Mouse (Mus musculus) liver, embryonic 11.5 days (tissue): ENCODE results near the gene Ttll1. TPM values are rescaled to one million over a fixed set of nuclear protein-coding genes. Genes with fewer than 3 reads are reported as not detected.

Source experiments
- ATAC-seq: fragments of 200-750 bp; cut with Nextera tagmentation; replicated peaks from 2 replicates; pipeline ENCODE4 v1.8.0; 2017; ENCODE audit warnings: moderate number of reproducible peaks, mild to moderate bottlenecking, moderate TSS enrichment, moderate library complexity; ENCODE audit not compliant: low FRiP score
- DNase-seq: peaks from one replicate; pipeline ENCODE4 v3.0.0-alpha.2; 2017; ENCODE audit warnings: low spot score
- H3K27ac ChIP-seq: fragments of 300-500 bp; sonication (generic); 2 replicates; pipeline ENCODE4 v1.5.1; 2014; ENCODE audit warnings: mild to moderate bottlenecking, low read depth, low read length, control low read depth
- H3K27me3 ChIP-seq: fragments of 300-500 bp; sonication (generic); replicated peaks from 2 replicates; pipeline ENCODE4 v1.6.1; 2014; ENCODE audit warnings: low read length, mixed read lengths; ENCODE audit not compliant: control insufficient read depth, insufficient read depth
- H3K36me3 ChIP-seq: fragments of 300-500 bp; sonication (generic); 2 replicates; pipeline ENCODE4 v1.6.1; 2014; ENCODE audit warnings: mild to moderate bottlenecking, low read length, moderate library complexity, mixed read lengths; ENCODE audit not compliant: control insufficient read depth, insufficient read depth
- H3K4me1 ChIP-seq: fragments of 300-500 bp; sonication (generic); replicated peaks from 2 replicates; pipeline ENCODE4 v1.6.1; 2014; ENCODE audit warnings: low read length, mixed read lengths; ENCODE audit not compliant: control insufficient read depth, insufficient read depth
- H3K4me2 ChIP-seq: fragments of 300-500 bp; sonication (generic); 2 replicates; pipeline ENCODE4 v1.6.1; 2014; ENCODE audit warnings: mild to moderate bottlenecking, control low read depth, moderate library complexity
- H3K4me3 ChIP-seq: fragments of 300-500 bp; sonication (generic); 2 replicates; pipeline ENCODE4 v1.5.1; 2014; ENCODE audit warnings: low read depth, low read length, control low read depth
- H3K9ac ChIP-seq: fragments of 300-500 bp; sonication (generic); 2 replicates; pipeline ENCODE4 v1.6.1; 2014; ENCODE audit warnings: low read depth, low read length, control low read depth
- H3K9me3 ChIP-seq: fragments of 300-500 bp; sonication (generic); 2 replicates; pipeline ENCODE4 v1.6.1; 2016; ENCODE audit warnings: low read length, inconsistent platforms, mixed read lengths; ENCODE audit not compliant: control insufficient read depth
- WGBS: fragments of 180-500 bp; shearing (Covaris S2); extraction: QIAGEN DNeasy Blood & Tissue Kit; methylation state at CpG from one replicate; pipeline ENCODE4 v1.1.7; 2014; 5-methylcytosine and 5-hydroxymethylcytosine counted together
- microRNA-seq: library from miRNA; unstranded; fragments of <30 nt; microRNA quantifications from one replicate; pipeline ENCODE4, GENCODE M21; 2017; ENCODE audit warnings: borderline number of aligned reads
- polyA plus RNA-seq: library from polyadenylated mRNA; unstranded; fragments of >200 nt; fragmentation: Nextera tagmentation; extraction: Ambion mirVana; gene quantifications from 2 replicates; pipeline ENCODE4 v1.2.1, GENCODE M21; 2014

The Ttll1 gene
- polyA plus RNA-seq, 1 experiment from 2014 or later, result 14.5 TPM

GRCm38 (mm10) chr15:83435324-83436090, 75.2 kb downstream of the Ttll1 start:
- Histone ChIP-seq H3K9ac (no peak overlapping the region), H3K27ac (0 out of 2 replicates have a peak overlapping the region, but pooled peaks have one; percentile 30), H3K4me1 (peaks cover 38% of the 10 kb centered on the region), H3K4me2 (no peak overlapping the region), H3K9me3 (no peaks in the 10 kb centered on the region), H3K4me3 (no peak overlapping the region), H3K36me3 (no peaks in the 10 kb centered on the region), H3K27me3 (no peaks in the 10 kb centered on the region)
- WGBS, result 72% methylated on average over 8 of the region's 8 CpGs
- ATAC-seq, result no peak
- DNase-seq, result no peak

- Histone ChIP-seq H3K36me3 (no peaks in the 10 kb centered on the region), H3K9ac (no peak overlapping the region), H3K4me2 (no peak overlapping the region), H3K9me3 (no peaks in the 10 kb centered on the region), H3K4me3 (no peak overlapping the region), H3K27me3 (no peaks in the 10 kb centered on the region), H3K27ac (no peak overlapping the region), H3K4me1 (peaks cover 45% of the 10 kb centered on the region)
- 66% methylated on average over 4 of the region's 4 CpGs for whole genome bisulfite sequencing
- ATAC-seq, result no peak
- DNase-seq, result no peak
These were observed 76.0 kb downstream of the Ttll1 start for GRCm38 (mm10) chr15:83434692-83435091.

Small RNA genes within 50 kb of the gene (microRNA-seq; reads per million reads assigned to microRNA genes)
- not detected for gene Gm24575

Other genes starting within 250 kb of the Ttll1 start
- 26.3 and 26.7 TPM in 2 replicates for gene Arfgap3, start 160.6 kb downstream of the Ttll1 start, polyA plus RNA-seq
- 82.9 and 89.3 TPM in 2 replicates for gene Pacsin2, start 46.3 kb downstream of the Ttll1 start, polyA plus RNA-seq
- gene Bik, start 16.0 kb upstream of the Ttll1 start, polyA plus RNA-seq, result 4.0 and 5.6 TPM in 2 replicates
- gene Tspo, start 52.7 kb upstream of the Ttll1 start, polyA plus RNA-seq, result 144 and 150 TPM in 2 replicates
- 38.6 and 39.3 TPM in 2 replicates for gene Mcat, start 52.9 kb upstream of the Ttll1 start, polyA plus RNA-seq
- 81.4 and 87.1 TPM in 2 replicates for gene Ttll12, start 84.3 kb upstream of the Ttll1 start, polyA plus RNA-seq
- 2.5 and 4.0 TPM in 2 replicates for gene Scube1, start 214.1 kb upstream of the Ttll1 start, polyA plus RNA-seq